Mouse (Mus musculus) kidney, adult 10 weeks (tissue): ENCODE results near the gene Odf2l. TPM values are rescaled to one million over a fixed set of nuclear protein-coding genes. Genes with fewer than 3 reads are reported as not detected.

Source experiments
- polyA plus RNA-seq: library from polyadenylated mRNA; stranded (reverse); fragments of 350-450 nt; fragmentation: Illumina TruSeq; extraction: RNeasy Lipid Tissue Mini Kit (QIAGEN cat#74804); gene quantifications from one replicate; pipeline ENCODE4 v1.2.3, GENCODE M21; 2014; ENCODE audit warnings: low read depth, low replicate concordance

Gene Odf2l
- 52.4 TPM for polyA plus RNA-seq

GRCm38 (mm10) chr3:145118254-145119001 is at the start of gene Odf2l:
TSS of gene Odf2l (plus strand) at chr3:145118588.

GRCm38 (mm10) chr3:145099291-145099690 is 19.1 kb upstream of the Odf2l start, which contains the start of gene Clca2:
TSS of gene Clca2 (minus strand) at chr3:145099443.

Other genes starting within 250 kb of the Odf2l start
- gene Clca4b, start 186.1 kb upstream of the Odf2l start, polyA plus RNA-seq = 0.61 TPM
- gene Clca4a, start 143.5 kb upstream of the Odf2l start, polyA plus RNA-seq = 0.20 TPM
- gene Clca1, start 85.8 kb upstream of the Odf2l start, polyA plus RNA-seq = not detected
- gene Clca2, start 19.1 kb upstream of the Odf2l start, polyA plus RNA-seq = 0.32 TPM
- gene Col24a1, start 173.9 kb downstream of the Odf2l start, polyA plus RNA-seq = 0.40 TPM